Mouse (Mus musculus) CH12F3 (cell line): ENCODE results near the gene Dst.

Source experiments
- in situ Hi-C: fragments of 300-500 bp; cut with MboI; formaldehyde crosslinking; loops from 2 replicates; pipeline ENCODE4 v1.14.3; 2020; ENCODE audit warnings: low sequenced_read_pairs

Gene Dst

GRCm38 (mm10) chr1:33974401-33974800, 66.4 kb downstream of the Dst start:
- in situ Hi-C loops: no loop called here

GRCm38 (mm10) chr1:33975333-33975732, 67.3 kb downstream of the Dst start:
- in situ Hi-C loops: no loop called here

DNA sequence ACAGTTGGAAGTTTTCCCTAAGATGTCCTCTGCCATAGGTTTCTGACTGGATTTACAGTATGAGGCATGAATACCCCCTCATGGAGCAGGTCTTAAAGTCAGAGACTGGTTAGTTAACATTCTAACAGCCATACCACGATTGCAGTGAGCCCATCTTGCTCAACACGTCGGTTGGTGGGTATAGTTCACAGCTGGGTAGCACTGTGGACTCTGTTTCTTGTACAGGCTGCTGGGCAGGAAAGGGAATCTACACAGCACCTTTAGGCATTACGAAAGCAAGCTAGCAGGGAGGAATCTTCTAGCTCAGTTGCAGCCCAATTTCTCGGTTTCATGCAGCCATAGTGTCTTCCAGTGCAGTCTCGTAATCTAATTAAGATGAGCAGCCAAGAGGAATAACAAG, 69.8 kb downstream of the Dst start:
- in situ Hi-C loops: no loop called here

GRCm38 (mm10) chr1:33980420-33980819, 72.4 kb downstream of the Dst start:
- in situ Hi-C loops: no loop called here

- in situ Hi-C loops: no loop called here
Observed at GRCm38 (mm10) chr1:33989643-33990042, 81.6 kb downstream of the Dst start.

DNA sequence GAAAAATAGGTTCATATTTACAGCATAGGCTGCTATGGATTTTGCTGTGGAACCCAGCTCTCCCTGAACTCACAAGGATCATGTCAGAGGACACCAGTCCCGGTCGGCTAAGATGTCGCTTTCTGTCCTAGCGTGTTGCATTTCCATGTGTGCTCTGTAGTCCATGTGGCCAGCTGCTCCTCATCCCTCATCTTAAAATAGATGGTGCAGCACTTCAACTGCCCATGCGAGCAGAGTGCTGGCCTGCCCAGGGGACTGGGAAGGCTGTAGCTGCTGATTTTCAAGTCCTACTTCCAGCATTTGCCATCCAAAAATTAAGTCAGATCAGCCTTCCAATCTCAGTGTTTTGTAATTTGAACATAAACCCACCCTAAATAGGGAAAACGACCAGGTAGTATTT, 83.0 kb downstream of the Dst start:
- in situ Hi-C loops: no loop called here

DNA sequence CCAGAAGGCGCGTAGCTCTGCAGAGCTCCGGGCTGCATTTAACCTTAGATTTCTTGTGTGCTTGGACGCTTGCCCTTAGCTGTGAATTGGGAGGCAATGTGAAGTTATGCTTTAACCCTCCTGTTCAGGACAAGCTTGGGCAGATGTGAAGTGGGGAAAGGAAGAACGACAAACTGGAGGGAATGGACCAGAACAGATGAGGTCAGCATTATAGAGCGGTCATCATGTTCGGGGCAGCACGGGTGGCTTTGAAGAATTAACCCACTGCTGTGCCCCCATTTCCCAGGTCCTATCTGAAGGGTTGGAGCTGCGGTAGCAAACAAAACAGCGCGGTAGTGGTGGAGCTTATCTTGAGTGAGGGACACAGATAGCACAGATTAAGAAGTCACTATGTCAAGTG, 84.8 kb downstream of the Dst start:
- in situ Hi-C loops: no loop called here

GRCm38 (mm10) chr1:33994201-33994600, 86.2 kb downstream of the Dst start:
- in situ Hi-C loops: no loop called here

DNA sequence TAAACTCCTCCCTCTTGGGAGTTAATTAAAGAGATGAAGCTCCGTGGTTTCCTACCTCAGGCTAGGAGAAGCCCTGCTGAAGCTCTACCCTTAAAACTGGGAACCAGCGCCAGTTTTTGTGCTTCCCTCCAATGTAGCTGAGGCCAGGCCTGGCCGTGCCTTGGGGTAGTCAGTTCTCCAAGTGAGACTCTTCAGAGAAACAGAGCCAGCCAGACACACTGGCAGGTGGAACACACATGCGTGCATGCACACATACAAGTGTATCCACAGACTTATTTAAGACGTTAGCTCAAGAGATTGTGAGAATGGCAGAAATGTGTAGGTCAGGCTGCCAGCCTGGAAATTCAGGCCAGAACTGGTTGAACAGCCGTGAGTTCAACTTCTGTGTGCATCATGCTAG, 87.4 kb downstream of the Dst start:
- in situ Hi-C loops: no loop called here

GRCm38 (mm10) chr1:33996105-33996887, 88.3 kb downstream of the Dst start:
- in situ Hi-C loops: no loop called here

- in situ Hi-C loops: loop anchor here (10.0 to 25.0 kb wide), 2 partner anchors 162 to 410 kb away; no protein-coding TSS in a partner anchor
Observed at GRCm38 (mm10) chr1:34002321-34002720, 94.3 kb downstream of the Dst start.

DNA sequence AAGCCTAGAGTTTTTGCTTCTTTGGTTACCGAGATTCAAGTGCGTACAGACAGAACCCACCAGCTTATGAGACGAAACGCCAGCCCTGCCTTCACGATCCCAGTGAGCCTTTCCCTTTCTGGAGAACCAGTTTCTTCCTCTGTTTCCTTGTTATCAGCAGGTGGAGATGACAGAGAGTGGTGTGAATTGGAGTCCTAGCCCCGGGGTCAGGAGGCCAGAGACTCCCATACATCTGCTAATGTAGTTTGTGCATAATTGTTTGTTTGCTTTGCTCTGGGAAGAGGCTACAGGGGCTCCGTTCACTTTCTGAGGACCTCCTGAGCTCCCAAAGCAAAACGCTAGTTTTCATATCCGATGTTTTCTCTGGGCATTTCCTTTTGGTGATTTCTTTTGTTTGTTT, 94.9 kb downstream of the Dst start:
- in situ Hi-C loops: loop anchor here (10.0 to 25.0 kb wide), 2 partner anchors 162 to 409 kb away; no protein-coding TSS in a partner anchor

- in situ Hi-C loops: loop anchor here (10.0 to 25.0 kb wide), 2 partner anchors 160 to 407 kb away; no protein-coding TSS in a partner anchor
Observed at GRCm38 (mm10) chr1:34005238-34005725, 97.3 kb downstream of the Dst start.

DNA sequence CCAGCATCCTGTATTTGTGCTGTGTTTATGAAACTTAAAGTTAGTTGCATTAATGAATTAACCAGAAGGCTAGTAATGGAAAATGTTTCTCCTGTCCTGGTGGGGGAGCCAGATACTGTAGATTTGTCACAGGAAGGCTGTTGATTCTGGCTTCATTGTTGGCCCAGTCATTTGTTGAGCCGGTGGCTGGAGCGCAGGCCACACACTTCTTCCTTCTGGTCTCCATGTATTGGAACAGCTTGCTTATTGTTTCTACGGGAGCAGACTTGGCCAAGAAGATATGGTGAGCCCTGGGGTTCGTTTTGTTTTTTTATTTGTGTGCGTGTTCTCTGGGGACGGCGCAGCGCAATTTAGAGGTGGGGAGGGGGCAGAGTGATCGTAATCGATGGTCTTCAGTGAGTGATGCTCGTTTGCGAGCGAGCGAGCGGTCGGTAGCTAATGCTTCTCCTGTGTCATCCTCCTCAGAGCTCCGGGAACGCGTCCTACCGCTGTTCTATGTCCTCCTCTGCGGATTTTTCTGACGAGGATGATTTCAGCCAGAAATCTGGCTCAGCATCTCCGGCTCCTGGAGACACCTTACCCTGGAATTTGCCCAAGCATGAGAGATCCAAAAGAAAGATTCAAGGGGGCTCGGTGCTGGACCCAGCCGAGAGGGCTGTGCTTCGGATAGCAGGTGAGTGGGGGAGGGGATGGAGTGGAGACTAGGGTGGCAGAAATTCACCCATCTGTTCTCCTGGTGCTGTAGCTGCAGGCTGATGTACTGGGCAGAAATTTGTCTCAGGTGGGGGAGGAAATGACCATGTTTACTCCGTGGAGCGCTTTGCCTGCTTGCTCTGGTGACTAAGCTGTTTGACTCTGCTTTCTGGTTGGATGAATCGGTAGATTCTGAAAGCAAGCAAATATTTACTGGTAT, 98.0 kb downstream of the Dst start:
- in situ Hi-C loops: loop anchor here (10.0 to 25.0 kb wide), 2 partner anchors 159 to 406 kb away; no protein-coding TSS in a partner anchor

GRCm38 (mm10) chr1:34006828-34007361, 98.9 kb downstream of the Dst start:
- in situ Hi-C loops: loop anchor here (10.0 to 25.0 kb wide), 2 partner anchors 158 to 405 kb away; no protein-coding TSS in a partner anchor

DNA sequence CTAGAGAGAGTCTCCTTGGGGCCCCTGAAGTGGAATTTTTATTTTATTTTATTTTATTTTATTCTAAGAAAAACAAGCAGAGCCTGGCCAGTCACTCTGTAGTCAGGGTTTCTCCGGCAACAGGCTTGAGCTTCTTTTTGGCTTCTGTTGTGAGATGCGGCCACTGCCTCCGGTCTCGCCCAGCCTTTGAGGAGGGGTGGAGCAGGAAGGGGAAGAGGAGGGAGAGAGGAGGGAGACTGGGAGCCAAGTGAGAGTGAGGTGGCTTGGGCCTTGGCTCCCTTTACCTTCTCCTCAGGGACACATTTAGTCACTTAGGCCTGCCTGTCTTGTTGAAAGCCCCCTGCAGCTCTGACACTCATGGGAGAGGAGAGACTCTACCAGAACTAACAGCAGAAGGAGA, 99.4 kb downstream of the Dst start:
- in situ Hi-C loops: loop anchor here (10.0 to 25.0 kb wide), 2 partner anchors 157 to 405 kb away; no protein-coding TSS in a partner anchor

DNA sequence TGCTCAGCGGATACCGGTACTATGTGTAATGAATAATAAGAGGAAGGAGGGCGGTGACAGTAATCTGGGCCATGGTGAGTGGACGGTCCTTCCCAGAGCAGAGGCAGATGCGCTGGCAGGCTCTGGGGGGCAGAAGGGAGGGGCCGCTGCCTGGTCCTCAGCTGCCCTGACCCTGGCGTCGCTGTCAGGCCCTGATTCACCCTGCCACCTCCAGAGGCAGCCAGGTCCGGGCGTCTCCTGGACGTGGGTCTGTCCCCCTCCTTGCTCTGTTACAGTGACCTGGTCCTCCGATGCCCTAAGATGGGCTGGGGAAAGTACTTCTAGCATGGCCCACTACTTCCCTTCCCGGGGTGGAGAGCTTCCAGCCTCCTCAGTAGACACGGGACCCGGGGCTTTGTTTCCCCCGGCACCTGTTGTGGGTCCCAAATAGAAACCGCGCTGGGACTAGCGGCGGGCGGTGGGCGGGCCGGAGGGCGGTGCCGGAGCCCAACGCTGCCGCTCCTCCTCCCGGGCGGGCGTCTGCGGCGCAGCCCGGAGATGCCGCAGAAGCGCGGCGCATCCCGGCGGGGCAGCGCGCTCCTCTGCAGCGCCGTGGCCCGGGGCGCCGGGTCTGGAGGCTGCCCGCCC, 103.1 kb downstream of the Dst start:
- in situ Hi-C loops: loop anchor here (25.0 kb wide), 1 partner anchor 401 kb away; no protein-coding TSS in a partner anchor

DNA sequence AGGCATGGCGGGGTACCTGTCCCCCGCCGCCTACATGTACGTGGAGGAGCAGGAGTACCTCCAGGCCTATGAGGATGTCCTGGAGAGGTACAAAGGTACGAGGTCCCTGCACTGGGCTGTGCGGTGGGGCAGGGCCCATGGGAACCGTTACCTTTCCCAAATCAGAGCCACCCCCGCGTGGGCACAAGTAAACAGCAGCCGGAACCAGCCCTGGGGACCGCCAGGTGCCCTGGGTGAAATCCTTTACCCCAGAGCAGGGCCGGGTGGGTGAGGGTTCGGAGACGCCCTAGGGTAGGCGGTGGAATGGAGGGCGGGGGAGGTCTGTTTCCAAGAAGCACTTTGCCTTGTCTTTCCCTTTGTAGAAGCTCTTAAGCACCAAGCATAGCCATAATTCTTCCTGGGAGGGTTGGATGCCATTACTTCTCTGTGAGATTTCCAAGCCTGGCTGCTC, 103.8 kb downstream of the Dst start:
- in situ Hi-C loops: loop anchor here (25.0 kb wide), 1 partner anchor 400 kb away; no protein-coding TSS in a partner anchor

DNA sequence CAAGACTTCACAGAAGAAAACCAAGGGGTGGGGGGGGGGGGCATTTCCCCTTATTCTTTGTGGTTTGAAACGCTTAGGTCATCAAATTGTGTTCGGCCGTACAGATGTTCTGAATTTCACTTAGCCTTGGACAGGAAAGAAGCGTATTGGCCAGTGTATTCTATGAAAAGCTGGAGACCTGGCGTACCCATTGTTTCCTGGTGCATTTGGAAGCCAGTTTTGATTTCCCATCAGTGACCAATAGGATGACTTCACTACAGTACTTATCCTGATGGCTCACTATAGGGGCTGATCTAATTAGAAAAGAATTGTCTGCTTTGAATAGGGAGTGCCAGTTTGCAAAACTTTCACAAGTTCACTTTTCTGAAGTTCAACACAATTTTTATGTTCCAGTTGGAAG, 105.5 kb downstream of the Dst start:
- in situ Hi-C loops: loop anchor here (25.0 kb wide), 1 partner anchor 399 kb away; no protein-coding TSS in a partner anchor

- in situ Hi-C loops: loop anchor here (25.0 kb wide), 1 partner anchor 396 kb away; no protein-coding TSS in a partner anchor
Observed at GRCm38 (mm10) chr1:34016780-34017179, 108.8 kb downstream of the Dst start.
